Mouse (Mus musculus) c-Kit-negative CD71-positive TER-119-positive erythroid progenitor cells, embryonic 14.5 days (primary cell): Measurements from ENCODE around the gene Cbfa2t2.

Experiments
- DNase-seq: peaks from one replicate; pipeline ENCODE4 v3.0.0-alpha.2; 2013; ENCODE audit warnings: low read depth, low spot score

Gene Cbfa2t2

GRCm38 (mm10) chr2:154568329-154569070 lies 132.2 kb downstream of the Cbfa2t2 start:
- DNase-seq, result peak; percentile 13

GRCm38 (mm10) chr2:154569071-154569748 lies 132.9 kb downstream of the Cbfa2t2 start:
- peak; percentile 62 for DNase-seq

GRCm38 (mm10) chr2:154569836-154570286 lies 133.6 kb downstream of the Cbfa2t2 start, which contains the start of gene E2f1:
Gene E2f1 (minus strand): TSS chr2:154569892.
- peak; percentile 89 for DNase-seq

- no peak for DNase-seq
These were observed 134.4 kb downstream of the Cbfa2t2 start for GRCm38 (mm10) chr2:154570666-154571065.

GRCm38 (mm10) chr2:154571266-154571665 lies 135.0 kb downstream of the Cbfa2t2 start:
- no peak for DNase-seq

- DNase-seq, result no peak
These were observed 135.7 kb downstream of the Cbfa2t2 start for GRCm38 (mm10) chr2:154571976-154572375.

- DNase-seq, result no peak
These were observed 136.7 kb downstream of the Cbfa2t2 start for GRCm38 (mm10) chr2:154572996-154573395.

GRCm38 (mm10) chr2:154574271-154574670 lies 138.0 kb downstream of the Cbfa2t2 start:
- no peak for DNase-seq

GRCm38 (mm10) chr2:154576876-154577743 lies 140.8 kb downstream of the Cbfa2t2 start:
- no peak for DNase-seq

- no peak for DNase-seq
These were observed 141.4 kb downstream of the Cbfa2t2 start for GRCm38 (mm10) chr2:154577744-154578067.

GRCm38 (mm10) chr2:154580586-154580985 lies 144.3 kb downstream of the Cbfa2t2 start:
- no peak for DNase-seq

GRCm38 (mm10) chr2:154581421-154581820 lies 145.1 kb downstream of the Cbfa2t2 start:
- no peak for DNase-seq

GRCm38 (mm10) chr2:154583906-154584872 lies 147.9 kb downstream of the Cbfa2t2 start:
- DNase-seq, result no peak

GRCm38 (mm10) chr2:154584931-154585601 lies 148.8 kb downstream of the Cbfa2t2 start:
- no peak for DNase-seq

- DNase-seq, result peak; percentile 32
These were observed 150.1 kb downstream of the Cbfa2t2 start for GRCm38 (mm10) chr2:154586405-154586804.
